Mouse (Mus musculus): Measurements from ENCODE around the gene Wars.
"Not testable (repeated sequence)": the region's sequence is repeated elsewhere in the genome, so short reads cannot be mapped to it uniquely, and the experiment has no call there.

The Wars gene

DNA sequence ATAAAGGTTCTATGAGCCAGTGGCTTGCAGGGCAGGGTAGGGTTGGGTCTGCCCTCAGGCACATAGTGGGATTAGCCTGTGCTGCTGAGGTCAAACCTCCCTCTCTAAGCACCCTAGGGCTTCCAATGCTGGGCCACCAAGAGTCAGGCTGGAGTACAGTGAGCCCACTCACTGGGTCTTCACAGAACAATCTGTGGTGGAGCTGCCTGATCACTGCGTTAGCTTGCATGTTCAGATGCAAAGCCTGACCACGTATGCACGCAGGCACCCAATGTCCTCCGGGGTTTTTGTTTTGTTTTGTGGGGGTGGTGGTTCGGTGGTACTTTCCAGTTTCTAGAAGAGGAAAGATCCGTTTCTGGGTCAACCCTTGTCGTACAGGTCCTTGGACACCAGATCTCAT, 36.9 kb downstream of the Wars start:
- no peak for DNase-seq (ENCODE audit: low spot score in 2 of 2)

DNA sequence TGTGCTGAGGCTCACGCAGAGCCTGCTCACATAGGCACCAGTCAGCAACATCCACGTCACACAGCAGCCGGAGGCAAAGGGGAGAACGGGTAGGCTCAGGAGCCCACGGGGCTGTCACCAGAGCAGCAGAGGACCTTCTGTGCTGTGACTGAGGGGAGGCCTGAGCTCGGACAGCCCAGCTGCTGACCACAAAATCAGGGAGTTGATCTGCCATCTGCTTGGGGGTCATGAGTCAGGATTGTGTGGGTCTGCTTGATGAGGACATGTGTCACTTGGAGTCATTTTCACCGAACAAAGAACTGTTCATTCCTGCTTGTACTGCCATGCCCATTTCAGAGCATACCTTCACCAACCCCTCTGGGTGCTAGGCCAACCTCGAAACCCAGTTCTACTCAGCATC, 37.8 kb downstream of the Wars start:
- DNase-seq (ENCODE audit: low spot score in 2 of 2): no peak

DNA sequence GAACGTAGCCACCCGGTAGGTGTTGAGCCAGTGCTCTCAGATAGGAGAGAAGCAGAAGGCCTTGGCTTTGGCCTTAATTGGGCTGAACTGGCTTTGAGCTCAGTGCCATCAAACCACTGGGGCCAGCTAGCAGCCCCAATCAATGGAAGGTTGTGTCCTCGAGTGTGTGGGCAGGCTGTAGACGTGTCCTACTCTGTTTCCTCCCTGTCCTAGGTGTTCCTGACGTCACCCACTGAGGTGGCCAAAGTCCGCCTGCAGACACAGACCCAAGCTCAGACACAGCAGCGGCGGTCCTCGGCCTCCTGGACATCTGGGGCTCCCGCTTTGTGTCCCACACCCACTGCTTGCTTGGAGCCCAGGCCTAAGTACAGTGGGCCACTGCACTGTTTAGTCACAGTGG, 38.9 kb downstream of the Wars start:
- no peak for DNase-seq (ENCODE audit: low spot score in 2 of 2)

DNA sequence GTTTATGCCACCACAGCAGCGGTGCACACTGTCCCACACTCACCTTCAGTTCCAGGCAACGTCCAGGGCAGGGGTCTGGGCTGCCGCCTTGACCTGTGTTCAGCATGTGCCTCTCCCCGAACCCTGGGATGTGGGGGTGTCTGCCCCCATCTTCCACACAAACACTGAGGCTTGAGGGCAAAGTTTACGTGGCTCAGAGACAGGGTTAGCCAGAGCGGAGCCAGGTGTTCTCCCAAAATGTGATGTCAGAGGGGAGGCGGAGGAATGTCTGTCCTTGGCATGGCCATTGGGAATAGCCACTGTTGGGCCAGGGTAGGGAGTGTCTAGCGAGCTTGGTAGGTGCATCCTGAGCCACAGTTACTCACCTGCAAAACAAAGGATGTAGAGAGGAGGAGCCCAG, 41.2 kb downstream of the Wars start:
- DNase-seq (ENCODE audit: low spot score in 2 of 2): no peak

DNA sequence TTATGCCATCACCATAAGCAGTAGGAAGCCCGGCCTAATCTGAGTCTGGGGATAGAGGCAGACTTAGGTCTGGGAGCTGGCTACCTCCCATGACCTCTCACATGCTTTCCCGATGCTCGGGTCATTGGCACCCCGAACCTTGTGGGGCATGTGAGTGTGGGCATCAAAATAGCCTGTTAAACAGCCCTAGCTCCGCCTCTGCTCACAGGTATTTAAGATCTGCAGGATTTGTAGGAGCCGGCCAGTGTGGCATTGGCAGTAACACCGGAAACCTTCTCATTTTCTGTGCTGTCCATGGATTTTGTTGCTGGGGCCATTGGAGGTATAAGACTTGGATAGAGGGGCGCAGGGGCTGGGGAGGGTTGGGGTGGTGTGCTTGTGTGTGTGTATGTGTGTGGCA, 43.1 kb downstream of the Wars start:
- DNase-seq (ENCODE audit: low spot score in 2 of 2): no peak

DNA sequence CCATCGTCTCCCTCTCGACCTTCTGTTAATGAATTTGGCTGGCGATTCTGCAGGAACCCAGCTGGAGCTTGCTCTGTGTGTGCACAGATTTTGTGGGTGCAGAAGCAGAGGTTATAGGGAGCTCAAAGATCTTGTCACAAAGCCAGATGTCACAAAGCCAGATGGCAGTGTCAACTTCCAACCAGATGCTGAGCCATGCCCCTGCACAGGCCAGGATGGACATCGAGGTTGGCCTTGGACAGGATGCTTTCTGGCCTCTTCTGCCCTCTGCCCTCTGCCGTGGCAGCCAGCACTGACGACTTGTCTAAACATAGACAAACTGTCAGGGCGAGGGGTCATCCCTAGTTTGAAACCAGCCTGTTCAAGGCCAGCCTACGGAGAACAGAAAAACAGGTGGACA, 43.8 kb downstream of the Wars start:
- no peak for DNase-seq (ENCODE audit: low spot score in 2 of 2)

DNA sequence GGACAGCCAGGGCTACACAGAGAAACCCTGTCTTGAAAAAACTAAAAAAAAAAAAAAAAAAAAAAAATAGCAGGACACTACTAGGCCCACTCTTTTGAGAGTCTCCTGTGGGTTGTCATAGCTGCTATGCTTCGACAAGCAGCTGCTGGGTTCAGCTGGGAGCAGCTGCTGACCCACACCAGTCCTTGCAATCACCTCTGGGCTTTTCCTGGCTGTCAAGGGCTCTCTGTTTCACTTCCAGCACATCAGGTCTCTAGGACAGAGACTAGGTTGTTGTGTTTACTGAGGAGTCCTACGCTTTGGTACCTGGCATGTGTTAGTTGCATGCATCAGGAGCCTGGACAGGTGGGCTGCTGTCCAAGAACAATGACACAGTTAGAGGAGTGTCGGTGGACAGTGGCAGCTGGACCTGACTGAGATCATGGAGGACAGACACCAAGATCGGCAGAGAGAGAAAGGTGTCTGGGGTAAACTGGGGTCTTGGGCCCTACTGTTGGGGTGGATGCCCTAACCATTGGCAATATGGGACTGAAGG, 44.4 kb downstream of the Wars start:
- DNase-seq (ENCODE audit: low spot score in 2 of 2): no peak

DNA sequence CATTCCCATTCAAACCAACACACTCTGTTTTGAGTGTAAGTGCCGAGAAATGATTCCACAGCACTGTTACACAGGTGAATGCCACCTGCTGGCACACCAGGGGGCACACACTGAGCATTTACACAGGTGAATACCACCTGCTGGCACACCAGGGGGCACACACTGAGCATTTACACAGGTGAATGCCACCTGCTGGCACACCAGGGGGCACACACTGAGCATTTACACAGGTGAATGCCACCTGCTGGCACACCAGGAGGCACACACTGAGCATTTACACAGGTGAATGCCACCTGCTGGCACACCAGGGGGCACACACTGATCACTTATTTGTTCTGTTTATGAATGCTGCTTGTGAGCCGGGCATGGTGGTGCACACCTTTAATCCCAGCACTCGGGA, 45.9 kb downstream of the Wars start:
- not testable (repeated sequence) for DNase-seq (ENCODE audit: low spot score in 2 of 2)

DNA sequence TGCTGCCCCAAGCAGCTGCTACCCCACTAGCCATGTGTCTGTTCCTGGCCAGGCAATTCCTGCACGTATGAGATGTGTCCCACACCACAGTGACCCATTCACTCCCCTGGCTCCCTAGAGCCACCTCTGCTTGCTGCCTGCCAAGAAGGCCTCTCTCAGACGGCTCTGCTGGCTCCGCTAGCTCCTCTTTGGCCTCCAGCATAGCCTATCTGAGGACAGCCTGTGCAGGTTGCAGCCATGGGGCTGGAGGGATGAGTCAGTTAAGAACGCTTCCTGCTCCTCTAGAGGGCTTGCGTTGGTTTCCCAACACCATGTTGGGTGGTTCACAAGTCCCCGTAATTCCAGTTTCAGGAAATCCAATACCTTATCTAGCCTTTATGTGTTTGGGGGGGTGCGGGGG, 51.3 kb downstream of the Wars start:
- DNase-seq (ENCODE audit: low spot score in 2 of 2): no peak

DNA sequence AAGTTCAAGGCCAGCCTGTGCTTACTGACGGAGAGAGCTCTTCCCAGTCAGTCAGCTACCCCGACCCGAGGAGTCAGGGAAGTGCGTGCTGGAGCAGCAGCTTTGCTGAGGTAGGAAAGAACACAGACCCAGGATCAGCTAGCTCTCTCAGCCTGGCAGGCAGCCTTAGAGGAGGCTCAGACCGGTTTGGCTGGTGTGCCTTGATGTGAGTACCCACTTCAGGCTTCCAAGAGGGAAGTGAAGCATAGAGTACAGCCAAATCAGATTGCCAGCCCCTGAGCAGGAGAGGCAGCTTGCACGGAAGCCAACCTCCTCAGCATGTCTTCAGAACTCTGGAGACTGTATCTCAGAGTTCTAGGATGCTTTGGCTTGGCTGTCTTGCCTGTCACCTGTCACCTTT, 52.8 kb downstream of the Wars start:
- no peak for DNase-seq (ENCODE audit: low spot score in 2 of 2)

DNA sequence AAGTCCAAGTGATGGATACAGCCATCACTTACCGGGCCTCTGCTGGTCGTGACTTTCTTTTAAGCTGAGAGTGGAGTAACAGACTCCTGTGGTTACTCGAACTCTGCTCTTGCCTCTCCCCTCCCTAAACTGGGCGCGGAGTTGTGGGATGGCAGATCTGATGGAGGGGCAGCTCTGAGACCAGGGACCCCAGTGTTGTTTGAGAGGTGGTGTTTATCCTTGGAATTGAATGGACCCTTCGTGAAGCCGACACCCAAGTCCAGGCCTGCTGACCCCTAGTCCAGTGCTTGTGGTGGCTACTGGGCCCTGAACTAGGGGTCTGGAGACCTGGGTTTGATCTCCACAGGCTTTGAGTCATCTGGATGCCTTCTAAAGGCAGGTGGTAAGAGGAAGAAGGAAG, 57.3 kb downstream of the Wars start:
- no peak for DNase-seq (ENCODE audit: low spot score in 2 of 2)

DNA sequence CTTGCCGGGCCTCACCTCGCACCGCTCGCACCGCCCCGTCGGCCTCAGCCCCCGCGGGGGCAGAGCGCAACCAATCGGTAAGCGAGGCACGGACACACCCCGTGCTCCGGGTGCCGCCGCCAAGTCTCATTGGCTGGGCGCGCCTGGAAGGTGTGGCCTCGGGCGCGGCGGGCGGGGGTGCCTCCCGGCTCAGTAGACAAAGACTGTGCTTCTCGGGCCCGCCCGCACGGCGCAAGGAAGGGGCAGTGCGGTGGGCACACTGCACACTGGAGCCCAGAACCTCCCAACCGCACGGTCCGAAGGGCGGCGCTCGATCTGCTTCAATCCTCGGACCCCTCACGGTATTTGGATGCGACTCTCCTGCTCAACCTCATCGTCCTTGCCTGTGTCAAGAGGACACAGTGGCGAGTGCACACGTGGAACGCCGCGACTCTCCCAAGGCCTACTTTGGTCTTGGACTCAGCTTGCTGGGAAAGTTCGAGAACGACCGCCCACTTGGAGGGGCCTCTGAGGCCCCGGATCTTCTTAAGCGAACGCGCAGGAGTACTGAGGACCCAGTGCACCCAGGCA, 58.0 kb downstream of the Wars start, which contains the start of the genes Slc25a29 and Slc25a47:
TSS of gene Slc25a29 (minus strand) at position 44 of the 570 bp plus-strand sequence.
TSS of gene Slc25a47 (plus strand) at position 207 of the 570 bp plus-strand sequence.
- DNase-seq (ENCODE audit: low spot score in 2 of 2): peak; percentile 96 to 97

DNA sequence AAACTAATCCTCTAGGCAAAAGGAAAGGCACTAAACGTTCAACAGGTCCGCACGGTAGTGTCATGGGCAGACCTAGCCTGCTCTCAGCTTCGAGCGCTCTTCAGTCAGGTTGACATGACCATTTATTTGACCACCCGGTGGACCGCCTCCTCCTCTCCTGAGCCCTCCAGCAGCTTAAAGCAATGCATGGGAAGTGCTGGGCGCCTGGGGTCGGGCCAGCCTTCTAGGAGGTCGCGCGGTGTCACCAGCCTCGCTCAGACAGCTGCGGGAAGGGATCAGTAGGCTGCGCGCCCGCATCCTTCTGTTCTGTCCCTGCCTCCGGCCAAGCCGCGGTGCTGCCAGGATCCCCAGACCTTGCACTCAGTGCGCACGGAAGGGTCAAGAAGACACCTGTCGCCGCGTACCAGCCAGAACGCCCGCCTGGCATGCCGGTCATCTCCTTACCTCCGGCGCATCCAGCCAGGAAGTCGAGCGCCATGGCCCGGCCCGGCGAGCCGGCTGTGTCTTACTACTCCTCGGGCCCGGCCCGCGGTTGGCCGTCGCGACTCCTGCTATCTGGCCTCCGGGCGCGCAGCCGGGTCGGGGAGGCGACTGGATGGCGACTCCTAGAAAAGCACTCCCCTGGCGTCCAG, 58.6 kb downstream of the Wars start:
- no peak for DNase-seq (ENCODE audit: low spot score in 2 of 2)

DNA sequence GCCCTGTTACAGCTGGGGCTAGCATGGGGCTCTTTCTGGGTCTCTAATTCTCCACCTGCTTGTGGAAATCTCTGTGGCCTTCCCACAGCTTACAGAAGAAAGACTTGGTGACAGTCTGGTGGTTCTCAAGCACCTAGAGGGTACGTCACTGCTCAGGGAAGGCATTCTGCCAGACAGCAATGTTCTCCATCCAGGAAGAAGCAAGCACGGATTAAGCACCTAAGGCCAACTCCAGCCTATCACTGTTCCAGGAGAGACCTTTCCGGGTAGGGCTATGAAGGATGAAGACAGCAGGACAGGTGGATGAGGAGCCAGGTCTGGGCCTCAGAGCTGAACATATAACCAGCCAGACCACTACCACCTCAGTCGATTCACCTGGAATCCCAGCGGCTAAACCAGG, 59.2 kb downstream of the Wars start:
- no peak for DNase-seq (ENCODE audit: low spot score in 2 of 2)

DNA sequence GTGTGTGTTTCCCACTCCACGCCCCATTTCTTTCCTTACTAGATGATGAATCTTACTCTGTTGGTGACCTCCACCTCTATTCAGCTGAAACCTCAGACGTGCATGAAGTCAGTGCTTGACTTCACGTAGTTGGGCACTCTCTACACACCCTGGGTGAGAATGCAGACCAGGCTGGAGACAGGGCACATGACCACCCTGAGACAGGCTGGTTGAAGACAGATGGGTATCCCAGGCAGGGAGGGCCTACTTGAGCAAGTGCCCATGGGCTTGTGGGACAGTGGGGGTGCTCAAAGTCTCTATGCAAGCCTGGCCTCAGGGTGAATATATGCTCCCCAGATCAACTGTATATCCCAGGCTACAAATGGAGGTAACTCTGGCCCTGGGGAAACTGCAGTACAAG, 59.6 kb downstream of the Wars start:
- DNase-seq (ENCODE audit: low spot score in 2 of 2): no peak

DNA sequence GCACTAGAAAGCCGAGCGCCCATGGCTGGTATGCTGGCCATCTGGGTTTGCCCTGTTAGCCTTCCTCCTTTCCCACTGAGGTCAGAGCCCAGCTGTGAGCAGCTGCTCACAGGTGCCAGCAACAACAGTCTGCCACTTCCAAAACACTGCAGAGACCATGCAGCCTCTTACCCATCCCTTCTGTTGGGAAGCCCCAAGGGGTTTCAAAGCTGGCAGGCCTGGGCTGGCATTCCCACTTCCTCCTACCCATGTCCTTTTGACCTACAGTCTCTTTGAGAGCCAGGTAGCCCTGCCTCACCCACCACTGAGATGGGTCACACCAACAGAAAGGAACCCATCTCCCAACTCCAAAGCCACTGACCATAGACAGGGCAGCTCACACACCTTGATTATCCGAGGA, 60.6 kb downstream of the Wars start:
- DNase-seq (ENCODE audit: low spot score in 2 of 2): no peak

DNA sequence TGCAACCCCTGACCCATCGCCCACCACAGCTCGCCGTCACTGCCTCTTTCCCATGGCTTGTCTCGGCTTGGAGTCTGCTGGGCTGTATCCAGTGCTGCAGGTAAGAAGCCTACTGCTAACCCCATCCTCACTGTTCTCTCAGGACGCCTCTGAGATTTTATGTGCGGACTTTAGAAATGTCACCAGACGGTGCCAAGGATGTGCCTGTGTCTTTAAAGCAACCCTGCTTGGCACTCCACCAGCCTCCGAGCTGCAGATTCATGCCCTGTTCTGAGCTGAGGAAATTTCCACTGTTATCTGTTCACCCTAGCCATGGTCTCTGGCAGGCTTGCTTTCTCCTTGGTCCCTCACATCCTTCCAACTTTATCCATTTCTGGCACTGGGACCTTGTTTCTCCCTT, 61.1 kb downstream of the Wars start:
- no peak for DNase-seq (ENCODE audit: low spot score in 2 of 2)

DNA sequence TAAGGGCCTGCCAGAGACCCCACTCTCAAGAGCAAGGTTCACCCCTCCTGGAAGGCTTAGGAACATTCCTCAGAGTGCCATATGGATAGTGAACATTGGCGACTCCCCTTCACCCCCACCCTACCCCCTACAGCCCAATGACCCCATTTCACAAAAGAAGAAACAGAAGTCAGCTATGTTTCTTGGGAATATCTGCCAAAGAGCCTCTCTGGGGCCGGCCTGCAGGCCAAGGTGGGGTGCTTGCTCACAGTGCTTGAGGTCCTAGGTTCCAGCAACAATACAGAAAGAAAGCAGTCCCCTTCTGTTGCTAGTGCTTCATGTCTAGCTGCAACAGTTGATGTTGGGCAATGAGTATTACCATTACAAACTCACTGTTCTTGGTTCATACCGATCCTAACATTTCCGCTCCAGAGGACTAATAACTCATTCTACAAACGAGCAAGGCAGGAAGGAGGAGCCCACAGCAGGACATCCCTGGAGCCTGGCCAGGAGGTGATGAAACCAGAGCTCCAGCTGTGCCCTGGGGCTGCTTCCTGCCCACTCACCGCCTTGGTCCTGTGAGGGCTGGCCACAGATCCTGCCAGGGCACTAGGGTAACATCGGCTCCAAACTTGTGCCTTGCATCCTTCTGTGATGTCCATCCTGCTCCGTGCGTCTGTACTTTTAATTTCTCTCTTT, 61.9 kb downstream of the Wars start:
- no peak for DNase-seq (ENCODE audit: low spot score in 2 of 2)

DNA sequence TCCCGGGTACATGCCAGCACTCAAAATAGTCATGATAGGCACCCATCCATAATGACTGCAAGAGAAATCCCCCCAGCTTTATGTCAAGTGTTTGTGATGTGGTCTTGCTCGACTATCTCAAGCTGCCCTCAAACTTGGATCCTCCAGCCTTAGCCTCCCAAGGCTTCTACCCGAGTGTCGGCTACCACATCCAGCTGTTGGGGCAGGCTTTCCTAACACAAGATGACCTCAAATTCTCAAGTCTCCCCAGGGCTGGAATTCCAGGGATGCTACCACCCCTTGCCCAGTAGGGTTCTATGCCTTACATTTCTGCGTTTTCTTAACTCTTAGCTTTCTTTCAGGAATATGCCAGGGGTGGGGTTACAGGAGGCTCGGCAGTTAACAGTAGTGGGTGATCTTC, 63.6 kb downstream of the Wars start:
- DNase-seq (ENCODE audit: low spot score in 2 of 2): no peak

DNA sequence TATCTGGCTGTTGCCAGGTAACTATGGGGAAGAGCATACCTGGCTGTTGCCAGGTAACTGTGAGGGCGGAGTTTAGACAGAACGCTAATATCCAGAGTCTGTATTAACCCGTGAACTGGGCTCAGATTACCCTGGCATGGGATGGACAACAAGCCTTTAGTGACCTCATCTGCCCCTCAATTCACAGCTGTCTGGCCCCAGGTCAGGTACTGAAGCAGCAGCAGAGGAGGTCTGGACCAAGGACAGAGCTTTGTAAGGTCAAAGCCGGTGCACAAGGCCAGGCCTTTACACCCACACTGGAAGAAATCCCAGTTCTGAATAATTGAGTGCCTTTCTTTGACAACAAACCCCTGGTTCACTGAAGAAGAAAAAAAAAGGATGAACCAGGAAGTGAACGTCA, 64.3 kb downstream of the Wars start:
- DNase-seq (ENCODE audit: low spot score in 2 of 2): no peak

DNA sequence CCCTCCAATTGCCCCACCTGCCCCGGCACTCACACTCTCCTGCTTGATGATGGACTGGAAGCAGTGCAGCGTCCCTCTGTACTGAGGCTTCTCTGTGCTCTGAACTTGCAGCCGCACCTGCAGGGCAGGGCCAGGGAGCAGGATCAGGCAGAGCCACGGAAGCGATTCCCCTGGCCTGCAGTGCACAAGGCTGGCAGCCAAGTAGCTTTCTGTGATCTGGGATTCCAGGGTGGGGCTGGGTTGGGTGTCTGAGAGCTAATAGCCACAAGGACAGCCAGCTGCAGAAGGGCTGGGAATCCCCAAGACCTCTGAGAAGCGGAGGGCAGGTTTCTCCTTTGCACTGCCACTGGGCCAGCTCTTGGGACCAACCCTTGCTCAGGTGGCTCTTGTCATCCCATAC, 66.3 kb downstream of the Wars start:
- DNase-seq (ENCODE audit: low spot score in 2 of 2): no peak

DNA sequence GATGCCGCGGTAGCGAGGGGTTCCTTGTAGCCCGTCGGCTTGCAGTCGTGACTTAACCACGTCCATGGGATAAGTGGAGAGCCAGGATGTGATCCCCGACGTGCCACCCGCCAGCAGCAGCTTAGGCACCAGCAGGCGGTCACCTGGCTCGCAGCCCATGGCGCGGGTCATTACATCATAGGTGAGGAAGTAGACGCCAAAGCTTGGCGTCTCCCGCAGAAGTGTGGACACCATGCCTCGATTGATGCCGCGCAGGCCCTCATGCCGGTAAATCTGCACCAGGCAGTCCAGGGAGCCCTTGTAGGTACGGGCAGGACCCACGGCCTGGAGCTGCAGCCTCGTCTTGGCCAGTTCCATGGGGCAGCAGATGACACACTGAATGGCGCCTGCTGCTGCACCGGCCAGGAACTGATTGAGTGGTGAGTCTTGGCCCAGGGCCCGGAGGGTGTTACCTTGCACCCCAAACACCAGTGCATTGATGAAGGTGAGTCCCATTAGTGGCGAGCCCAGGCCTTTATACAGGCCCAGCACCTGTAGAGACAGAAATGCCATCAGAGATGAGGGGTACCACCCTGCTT, 66.9 kb downstream of the Wars start:
- DNase-seq (ENCODE audit: low spot score in 2 of 2): peak in 1 of 2 experiments; percentile 17

Data from frontal cortex, postnatal 10 days (tissue).